Mouse (Mus musculus) urinary bladder, postnatal 10 days (tissue): ENCODE measurements at regions not wholly inside any gene's neighbourhood (a gene's known extent, or its start where the extent isn't known, plus 50 kb on each side); places are given as distances from the start of the nearest gene placed in this dataset.

Source experiments
- DNase-seq: peaks from one replicate; pipeline ENCODE4 v3.0.0; 2022; ENCODE audit warnings: low spot score

DNA sequence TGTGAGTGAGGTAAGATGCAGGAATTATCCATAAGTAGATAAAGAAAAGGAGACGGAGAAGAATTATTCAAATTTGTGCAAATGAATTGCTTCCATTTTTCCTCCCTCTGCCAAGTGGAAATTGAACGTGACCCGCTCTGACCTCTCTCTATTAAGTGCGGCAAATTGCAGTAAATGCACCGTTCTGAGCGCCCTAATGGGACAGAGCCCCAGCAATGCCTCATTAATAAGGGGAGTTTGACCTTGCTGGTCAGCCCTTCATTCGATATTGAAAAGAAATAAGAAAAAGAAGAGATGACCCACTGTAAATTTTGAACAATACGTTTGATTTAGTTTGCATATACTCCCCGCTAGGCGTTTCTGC lies 137.0 kb downstream of the Gpat3 start:
- no peak for DNase-seq

- no peak for DNase-seq
Observed at GRCm38 (mm10) chr5:100981849-100982572, 136.5 kb downstream of the Gpat3 start.

- DNase-seq = no peak
Observed at GRCm38 (mm10) chr5:100976736-100977135, 131.2 kb downstream of the Gpat3 start.

DNA sequence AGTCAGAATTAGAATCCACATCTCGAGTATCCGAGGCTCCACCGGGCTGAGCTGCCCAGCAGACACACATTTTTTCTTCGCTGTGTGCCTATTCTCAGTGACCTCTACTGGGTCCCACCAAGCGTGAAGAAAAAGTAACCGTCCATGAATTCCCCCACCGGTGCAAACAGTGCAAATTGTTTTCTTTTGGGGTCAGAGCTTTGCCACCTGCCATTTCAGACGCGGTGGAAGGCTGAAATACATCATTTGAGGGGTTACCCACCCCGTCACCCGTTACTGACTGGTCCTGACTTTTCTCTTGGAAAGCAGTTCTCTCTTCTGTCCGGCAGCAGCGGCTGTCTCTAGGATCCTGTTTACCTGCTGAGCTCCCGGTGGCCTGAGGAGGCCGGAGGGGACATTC lies 105.7 kb downstream of the Gpat3 start:
- no peak for DNase-seq
